Mouse (Mus musculus): ENCODE measurements around the gene Luc7l2.

The Luc7l2 gene

GRCm38 (mm10) chr6:38650263-38650937 is 99.3 kb downstream of the Luc7l2 start:
- peak; percentile 78 for DNase-seq (ENCODE audit: low spot score)

Measured in testis, postnatal 10 days (tissue).